8 mouse cellular contexts compared by ENCODE assay signal in the genomic region with DNA sequence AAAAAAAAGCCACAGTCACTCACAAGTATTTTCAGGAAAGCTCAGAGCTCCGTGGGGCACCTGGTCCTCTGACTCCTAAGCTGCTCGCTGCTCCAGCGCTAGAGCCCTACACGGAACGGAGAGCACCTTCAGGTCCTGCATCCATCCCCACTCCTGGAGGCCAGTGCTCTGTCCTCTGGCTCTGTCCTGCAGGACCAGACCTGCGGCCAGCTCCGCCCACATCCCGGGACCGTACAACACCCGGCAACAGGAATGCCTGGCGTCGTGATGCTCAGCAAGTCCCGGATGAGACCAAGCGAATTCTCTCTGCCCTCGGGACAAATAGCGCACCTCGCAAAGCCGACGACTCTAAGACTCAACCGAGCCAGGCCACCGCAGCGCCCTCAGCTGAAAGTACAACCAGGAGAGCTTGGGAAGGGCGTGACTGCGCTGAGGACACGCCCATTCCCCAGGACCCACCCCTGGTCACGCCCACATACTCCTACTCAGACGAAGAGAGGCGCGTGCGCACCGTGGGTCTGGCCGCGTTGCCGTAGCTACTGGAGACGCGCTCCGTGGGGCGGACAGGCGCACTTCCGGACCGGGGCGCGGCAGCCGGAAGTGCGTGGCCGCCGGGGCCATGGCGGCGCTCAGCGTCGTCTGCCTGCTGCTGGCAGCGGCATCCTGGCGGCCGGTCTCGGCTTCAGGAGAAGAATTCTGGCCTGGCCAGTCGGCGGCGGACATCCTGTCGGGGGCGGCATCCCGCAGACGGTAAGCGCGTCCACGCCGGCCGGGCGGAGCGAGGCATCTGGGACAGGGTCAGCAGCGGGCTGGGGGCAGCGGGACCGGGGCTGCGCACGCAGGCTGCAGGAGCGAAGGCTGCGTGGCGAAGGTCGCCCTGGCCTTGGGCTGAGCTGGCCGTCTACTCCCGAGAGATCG. TPM values are rescaled to one million over a fixed set of nuclear protein-coding genes. Genes with fewer than 3 reads are reported as not detected.
DNase-seq lines count a peak whose midpoint lies in the region; ATAC-seq and TF ChIP-seq lines count a peak whose summit lies in the region.

Pofut2 (plus strand) TSS at position 515 of the 918 bp plus-strand sequence.

- peak within 1 kb of the TSS; percentile 99 for H3K4me3 ChIP-seq in bone marrow macrophage, adult 2 months (ENCODE audit: insufficient read depth, low read length)
- H3K4me3 ChIP-seq in embryonic fibroblast, embryonic 13.5 days (ENCODE audit: insufficient read depth, low read length), result peak within 1 kb of the TSS; percentile 96
- H3K4me3 ChIP-seq in kidney, embryonic 14.5 days (ENCODE audit: low read length), result peak within 1 kb of the TSS; percentile 89
- H3K4me3 ChIP-seq in limb, embryonic 15.5 days, result peak within 1 kb of the TSS; percentile 97

- peaks cover 32% of the 10 kb centered on the region for H3K36me3 ChIP-seq in kidney, embryonic 14.5 days (ENCODE audit: control insufficient read depth, insufficient read depth, low read length)
- peaks cover 36% of the 10 kb centered on the region for H3K36me3 ChIP-seq in limb, embryonic 15.5 days

- no peaks in the 10 kb centered on the region for H3K27me3 ChIP-seq in kidney, embryonic 14.5 days (ENCODE audit: control insufficient read depth, insufficient read depth, low read length)
- H3K27me3 ChIP-seq in limb, embryonic 15.5 days, result no peaks in the 10 kb centered on the region

- H3K4me1 ChIP-seq in bone marrow macrophage, adult 2 months (ENCODE audit: control insufficient read depth, insufficient read depth, low read length), result peaks cover 8% of the 10 kb centered on the region
- H3K4me1 ChIP-seq in embryonic fibroblast, embryonic 13.5 days (ENCODE audit: control insufficient read depth, insufficient read depth, low read length), result peaks cover 5% of the 10 kb centered on the region; the same call in 1 of the 2 replicates
- H3K4me1 ChIP-seq in kidney, embryonic 14.5 days (ENCODE audit: control insufficient read depth, insufficient read depth, low read length), result peaks cover 10% of the 10 kb centered on the region; the same call in 1 of the 2 replicates
- peaks cover 21% of the 10 kb centered on the region for H3K4me1 ChIP-seq in limb, embryonic 15.5 days

- DNase-seq in A20 (ENCODE audit: low read depth, low spot score), result peak; percentile 99
- DNase-seq in heart, adult 9 months (ENCODE audit: low spot score in 2 of 2), result peak; percentile 92 to 93
- DNase-seq in monocyte, adult 2 months (ENCODE audit: low read depth in 1 of 2, low spot score in 2 of 2), result peak; percentile 85 to 88
- DNase-seq in spleen, postnatal 36 days (ENCODE audit: low spot score in 2 of 2), result peak; percentile 95 to 96

- no peaks in the 10 kb centered on the region for H3K9me3 ChIP-seq in kidney, embryonic 14.5 days (ENCODE audit: control insufficient read depth, low read length)
- no peaks in the 10 kb centered on the region for H3K9me3 ChIP-seq in limb, embryonic 15.5 days

- peak within 1 kb of the TSS; percentile 70 for H3K4me2 ChIP-seq in kidney, embryonic 14.5 days (replicated peaks; ENCODE audit: low read depth, low read length)
- H3K4me2 ChIP-seq in limb, embryonic 15.5 days, result peak within 1 kb of the TSS; percentile 84

- TF ChIP-seq POLR2A in bone marrow macrophage, adult 2 months (IDR thresholded peaks at IDR 0.05; ENCODE audit: borderline replicate concordance, low read depth, low read length), result peak; percentile 82; the same call in 1 of the 2 replicates
- peak; percentile 83 for TF ChIP-seq POLR2A in embryonic fibroblast, embryonic 13.5 days (IDR thresholded peaks at IDR 0.05; ENCODE audit: low read depth, low read length)

- H3K9ac ChIP-seq in kidney, embryonic 14.5 days (ENCODE audit: low read depth, low read length), result peak within 1 kb of the TSS; percentile 90
- peak within 1 kb of the TSS; percentile 94 for H3K9ac ChIP-seq in limb, embryonic 15.5 days

- WGBS in kidney, embryonic 14.5 days, result under 1% methylated on average over 76 of the region's 81 CpGs
- WGBS in limb, embryonic 15.5 days, result under 1% methylated on average over 76 of the region's 81 CpGs

- no peak for TF ChIP-seq CTCF in bone marrow macrophage, adult 2 months (IDR thresholded peaks at IDR 0.05; ENCODE audit: low read depth, low read length)
- TF ChIP-seq CTCF in embryonic fibroblast, embryonic 13.5 days (IDR thresholded peaks at IDR 0.05; ENCODE audit: borderline replicate concordance, insufficient read depth, low read length), result peak; percentile 30; the same call in 1 of the 2 replicates

- ATAC-seq in kidney, embryonic 14.5 days (ENCODE audit: low FRiP score, low TSS enrichment), result peak; percentile 98
- peak; percentile 98 for ATAC-seq in limb, embryonic 15.5 days (ENCODE audit: insufficient number of reproducible peaks, low FRiP score, low TSS enrichment, low read depth)

- peak within 1 kb of the TSS; percentile 44 for H3K27ac ChIP-seq in bone marrow macrophage, adult 2 months (ENCODE audit: insufficient read depth, low read depth, low read length)
- H3K27ac ChIP-seq in embryonic fibroblast, embryonic 13.5 days (ENCODE audit: insufficient read depth, low read length), result peak within 1 kb of the TSS; percentile 75
- peak within 1 kb of the TSS; percentile 90 for H3K27ac ChIP-seq in kidney, embryonic 14.5 days (ENCODE audit: low read depth, low read length)
- peak within 1 kb of the TSS; percentile 93 for H3K27ac ChIP-seq in limb, embryonic 15.5 days

RNA-seq across cellular contexts. Expression of gene Pofut2, which starts in this region (rescaled TPM):
- polyA plus RNA-seq in bone marrow macrophage, adult 2 months (2012; ENCODE audit: insufficient read depth, insufficient read length, missing spikeins), result 43.9 and 44.5 TPM in 2 replicates
- polyA plus RNA-seq in embryonic fibroblast, embryonic 13.5 days (2011; ENCODE audit: insufficient read length, low read depth, missing spikeins), result 91.4 and 101 TPM in 2 replicates
- 96.3 and 112 TPM in 2 replicates for polyA plus RNA-seq in kidney, embryonic 14.5 days (2014; fragmentation: Nextera tagmentation; extraction: Ambion mirVana)
- 187 and 210 TPM in 2 replicates for polyA plus RNA-seq in limb, embryonic 15.5 days (2015; fragmentation: Nextera tagmentation; extraction: Ambion mirVana)

Comparison
In these comparisons a context has a peak if more than half of its experiments do, and no peak if none do; other contexts are left out.
1. Peak in every context shown above with its lines: DNase-seq, ATAC-seq, H3K4me3 ChIP-seq and H3K27ac ChIP-seq.